Mouse (Mus musculus) cerebellum, adult 2 months (tissue): ENCODE measurements at regions not wholly inside any gene's neighbourhood (a gene's known extent, or its start where the extent isn't known, plus 50 kb on each side); places are given as distances from the start of the nearest gene placed in this dataset.

Experiments used
- DNase-seq, 2 experiments: peaks; one replicate each; pipeline ENCODE4 v3.0.0; 2021
- H3K27ac ChIP-seq: fragments of 200-500 bp; 2 replicates; pipeline ENCODE4 v1.5.1; 2012; ENCODE audit warnings: low read length, control low read depth, inconsistent platforms; ENCODE audit not compliant: insufficient read depth
- H3K27me3 ChIP-seq: fragments of 200-500 bp; 2 replicates; pipeline ENCODE4 v1.6.1; 2012; ENCODE audit warnings: inconsistent platforms, mild to moderate bottlenecking, low read length, moderate library complexity; ENCODE audit not compliant: control insufficient read depth, insufficient read depth
- H3K4me1 ChIP-seq: fragments of 200-500 bp; 2 replicates; pipeline ENCODE4 v1.6.1; 2011; ENCODE audit warnings: low read length; ENCODE audit not compliant: control insufficient read depth, insufficient read depth
- H3K4me3 ChIP-seq: fragments of 200-500 bp; replicated peaks from 2 replicates; pipeline ENCODE3; 2011; ENCODE audit warnings: mild to moderate bottlenecking, low read depth, low read length, control low read depth; ENCODE audit not compliant: insufficient read depth
- CTCF ChIP-seq: fragments of 200-500 bp; IDR thresholded peaks from 2 replicates; pipeline ENCODE4 v1.5.1; 2011; ENCODE audit warnings: low read depth, mild to moderate bottlenecking, control low read depth, low read length, moderate library complexity, borderline replicate concordance; ENCODE audit not compliant: insufficient read depth
- POLR2A ChIP-seq: fragments of 200-500 bp; IDR thresholded peaks from 2 replicates; pipeline ENCODE4 v1.6.1; 2011; ENCODE audit warnings: low read length, control low read depth, borderline replicate concordance; ENCODE audit not compliant: insufficient read depth
- WGBS: fragments of 180-500 bp; shearing (Covaris S2); methylation state at CpG from one replicate; pipeline ENCODE4 v1.1.7; 2018; 5-methylcytosine and 5-hydroxymethylcytosine counted together

DNA sequence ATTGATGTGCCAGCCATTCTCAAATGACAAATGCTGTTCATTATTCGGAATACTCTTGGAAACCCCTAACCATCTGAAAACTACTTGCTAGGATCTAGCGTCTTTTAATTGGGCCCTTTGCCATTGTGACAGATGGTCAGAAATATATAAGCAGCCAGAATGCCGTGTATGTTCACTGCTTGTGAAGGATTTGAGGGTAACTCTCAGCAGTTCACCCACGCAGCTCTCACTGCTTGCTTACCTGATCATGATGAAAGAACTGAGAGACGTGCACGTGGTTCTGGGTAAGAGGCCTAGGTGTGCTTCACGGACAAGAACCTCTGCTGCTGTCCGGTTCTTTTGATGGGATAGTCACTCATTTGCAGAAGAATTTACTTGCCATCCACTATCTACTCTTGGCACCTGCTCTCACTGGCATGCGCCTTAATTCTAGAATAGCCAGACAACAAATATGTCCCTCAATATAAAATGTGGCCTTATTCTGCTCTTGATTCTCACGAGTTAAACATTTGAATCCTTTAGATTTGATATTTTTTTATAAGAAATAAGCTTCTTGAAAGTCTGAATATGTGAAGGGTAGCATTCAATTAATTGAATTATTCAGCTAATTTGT, 328.1 kb downstream of the Ptprc start:
- DNase-seq = peak; percentile 53 to 79
- H3K27me3 ChIP-seq = no peaks in the 10 kb centered on the region
- WGBS = 21% methylated on average over 10 of the region's 10 CpGs
- no peak overlapping the region for H3K4me3 ChIP-seq
- TF ChIP-seq POLR2A = no peak
- no peak for TF ChIP-seq CTCF
- no peaks in the 10 kb centered on the region; the same call in 1 of the 2 replicates for H3K4me1 ChIP-seq
- H3K27ac ChIP-seq = no peak overlapping the region

DNA sequence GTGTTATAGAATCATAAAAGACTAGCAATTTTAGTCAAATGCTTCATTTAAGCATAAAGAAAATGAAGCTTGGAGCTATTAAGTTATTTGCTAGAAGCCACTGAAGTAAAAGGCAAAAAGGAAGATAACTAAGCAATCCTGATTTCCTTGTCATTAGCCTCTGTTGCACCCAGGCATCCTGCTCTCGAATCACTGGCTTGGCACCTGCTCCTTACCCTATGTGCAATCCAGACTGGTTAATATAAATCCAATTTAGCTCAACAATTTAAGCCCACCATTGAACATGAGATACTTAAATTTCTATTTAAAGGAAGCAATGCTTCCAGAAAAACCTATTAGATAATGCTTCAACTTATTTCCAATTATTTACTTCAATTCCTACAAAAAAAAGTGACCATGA, 328.7 kb downstream of the Ptprc start:
- Histone ChIP-seq H3K27me3 (no peaks in the 10 kb centered on the region), H3K4me1 (no peaks in the 10 kb centered on the region; the same call in 1 of the 2 replicates), H3K4me3 (no peak overlapping the region), H3K27ac (no peak overlapping the region)
- 7% methylated on average over 1 of the region's 1 CpGs for WGBS
- peak in 1 of 2 experiments; percentile 19 for DNase-seq
- TF ChIP-seq POLR2A (no peak), CTCF (no peak)

DNA sequence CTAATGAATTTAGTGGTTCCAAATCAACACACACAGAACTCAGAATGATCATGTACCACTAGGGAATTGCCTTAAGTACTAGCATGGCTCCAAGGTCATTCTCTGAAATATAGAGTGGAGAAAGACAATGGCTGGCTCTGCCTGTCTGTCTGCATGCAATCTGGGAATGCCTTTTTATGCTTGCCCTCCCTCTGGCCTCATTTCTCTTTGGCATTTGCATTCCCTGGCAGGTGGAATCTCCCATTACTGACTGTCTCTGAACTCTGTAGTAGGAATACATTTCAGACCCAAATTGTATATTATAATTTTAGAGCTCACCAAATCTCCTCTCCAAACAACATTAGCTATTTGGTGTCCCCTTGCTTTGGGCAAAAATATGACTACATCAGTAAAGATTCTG, 335.0 kb downstream of the Ptprc start:
- no peaks in the 10 kb centered on the region for H3K27me3 ChIP-seq
- peak in 1 of 2 experiments; percentile 47 for DNase-seq
- TF ChIP-seq CTCF (no peak), POLR2A (no peak)
- H3K27ac ChIP-seq = no peak overlapping the region
- no peak overlapping the region for H3K4me3 ChIP-seq
- no peaks in the 10 kb centered on the region; the same call in 1 of the 2 replicates for H3K4me1 ChIP-seq

DNA sequence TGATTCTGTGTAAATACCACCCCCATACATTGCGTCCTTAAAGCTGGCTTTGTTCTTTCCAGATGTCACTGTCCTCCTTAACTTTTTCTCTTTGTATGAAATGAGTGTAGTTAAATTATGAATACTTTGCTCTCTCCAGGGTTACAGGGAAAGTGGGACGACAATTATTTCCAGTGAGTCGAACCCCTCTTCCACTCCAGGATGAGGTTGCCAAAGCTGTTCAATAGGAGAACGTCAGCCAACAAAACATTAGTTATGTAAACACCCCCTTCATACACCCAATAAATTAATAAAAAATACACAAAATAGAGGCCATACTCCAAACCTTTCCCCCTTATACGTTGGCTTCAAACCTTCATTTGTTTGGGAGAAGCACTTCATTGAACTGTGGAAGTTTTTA, 335.8 kb downstream of the Ptprc start:
- TF ChIP-seq CTCF (no peak), POLR2A (no peak)
- WGBS = 60% methylated on average over 5 of the region's 5 CpGs
- no peak overlapping the region for H3K27ac ChIP-seq
- no peak overlapping the region for H3K4me3 ChIP-seq
- no peak for DNase-seq
- H3K4me1 ChIP-seq = no peaks in the 10 kb centered on the region; the same call in 1 of the 2 replicates
- H3K27me3 ChIP-seq = no peaks in the 10 kb centered on the region

DNA sequence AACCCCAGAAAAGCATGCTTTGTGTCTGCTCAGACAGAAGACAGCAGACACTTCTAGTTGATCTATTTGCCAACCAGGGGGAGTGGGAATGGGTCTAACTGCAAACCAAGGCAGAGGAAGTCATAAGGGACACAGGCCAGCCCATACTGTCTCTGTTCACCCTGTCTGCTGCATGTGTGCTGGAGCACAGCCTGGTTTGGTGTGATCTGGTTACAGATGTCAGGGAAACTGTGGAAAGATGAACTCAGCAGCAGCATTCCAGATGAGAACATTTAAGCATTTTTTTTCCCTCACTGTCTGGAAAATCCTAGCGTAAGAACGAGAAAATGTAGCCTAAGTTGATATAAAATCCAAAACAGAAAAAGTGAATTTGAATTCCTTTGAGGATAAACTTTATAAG, 336.2 kb downstream of the Ptprc start:
- 85% methylated on average over 2 of the region's 2 CpGs for WGBS
- DNase-seq = no peak
- Histone ChIP-seq H3K27me3 (no peaks in the 10 kb centered on the region), H3K4me3 (no peak overlapping the region), H3K27ac (no peak overlapping the region), H3K4me1 (no peaks in the 10 kb centered on the region; the same call in 1 of the 2 replicates)
- no peak for TF ChIP-seq CTCF
- TF ChIP-seq POLR2A = no peak

DNA sequence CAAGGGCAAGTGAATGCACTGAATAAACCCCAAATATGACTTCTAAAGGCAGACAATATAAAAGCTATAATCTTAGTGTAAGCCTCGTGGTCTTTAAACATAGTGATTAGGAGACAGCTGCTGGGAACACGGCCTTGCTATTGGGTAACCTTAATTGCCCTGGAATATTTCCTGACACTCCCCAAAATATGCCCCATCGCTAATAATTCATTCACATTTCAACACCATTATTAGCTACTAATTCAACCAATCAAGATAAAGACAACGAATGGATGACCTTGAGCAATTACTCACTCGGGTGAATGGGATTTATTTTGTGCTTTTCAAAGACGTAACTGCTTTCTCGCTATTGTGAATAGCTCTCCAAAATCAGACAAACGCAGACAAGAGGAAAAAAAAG, 337.2 kb downstream of the Ptprc start:
- Histone ChIP-seq H3K27me3 (no peaks in the 10 kb centered on the region), H3K4me1 (no peaks in the 10 kb centered on the region; the same call in 1 of the 2 replicates), H3K27ac (no peak overlapping the region), H3K4me3 (no peak overlapping the region)
- TF ChIP-seq CTCF = no peak
- no peak for TF ChIP-seq POLR2A
- 74% methylated on average over 8 of the region's 8 CpGs for WGBS
- DNase-seq = no peak

DNA sequence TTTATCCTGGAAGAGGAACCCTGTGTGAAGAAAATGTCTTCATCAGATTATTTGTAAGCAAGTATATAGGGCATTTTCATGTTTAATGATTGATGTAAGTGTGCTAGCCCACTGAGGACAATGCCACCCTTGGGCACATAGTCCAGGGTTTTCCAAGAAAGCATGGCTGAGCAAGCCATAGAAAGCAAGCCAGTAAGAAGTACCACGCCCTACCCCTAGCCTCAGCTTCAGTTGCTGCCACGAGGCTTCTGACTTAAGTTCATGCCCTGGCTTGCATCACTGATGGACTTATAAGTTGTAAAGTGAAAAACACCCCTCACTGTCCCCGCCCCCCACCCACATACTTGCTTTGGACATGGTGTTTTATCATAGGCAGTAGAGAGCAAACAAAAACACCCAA, 342.0 kb downstream of the Ptprc start:
- WGBS = 86% methylated on average over 3 of the region's 3 CpGs
- Histone ChIP-seq H3K27ac (no peak overlapping the region), H3K27me3 (no peaks in the 10 kb centered on the region), H3K4me1 (no peaks in the 10 kb centered on the region), H3K4me3 (no peak overlapping the region)
- DNase-seq = no peak
- TF ChIP-seq CTCF = no peak
- TF ChIP-seq POLR2A = no peak

DNA sequence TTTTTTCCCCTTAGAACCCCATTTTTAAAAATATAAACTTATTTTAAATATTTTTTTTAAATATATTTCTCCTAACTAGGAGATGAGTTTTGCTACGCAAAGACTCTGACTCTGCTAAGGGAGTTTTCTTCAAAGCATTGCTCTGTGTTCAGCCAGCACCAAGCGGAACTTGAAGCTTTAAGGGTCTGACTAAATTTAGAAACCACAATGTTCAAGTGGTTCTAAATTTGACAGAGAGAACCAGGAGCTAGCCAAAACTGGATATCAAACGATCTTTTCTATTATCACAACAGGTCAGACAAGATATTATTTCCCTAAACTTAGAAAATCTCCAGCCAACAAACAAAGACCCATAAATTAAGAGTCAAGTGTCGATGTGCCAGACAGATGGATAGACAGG, 344.2 kb downstream of the Ptprc start:
- TF ChIP-seq POLR2A = no peak
- Histone ChIP-seq H3K27me3 (no peaks in the 10 kb centered on the region), H3K4me1 (no peaks in the 10 kb centered on the region), H3K4me3 (no peak overlapping the region), H3K27ac (no peak overlapping the region)
- 66% methylated on average over 4 of the region's 4 CpGs for WGBS
- DNase-seq = no peak

DNA sequence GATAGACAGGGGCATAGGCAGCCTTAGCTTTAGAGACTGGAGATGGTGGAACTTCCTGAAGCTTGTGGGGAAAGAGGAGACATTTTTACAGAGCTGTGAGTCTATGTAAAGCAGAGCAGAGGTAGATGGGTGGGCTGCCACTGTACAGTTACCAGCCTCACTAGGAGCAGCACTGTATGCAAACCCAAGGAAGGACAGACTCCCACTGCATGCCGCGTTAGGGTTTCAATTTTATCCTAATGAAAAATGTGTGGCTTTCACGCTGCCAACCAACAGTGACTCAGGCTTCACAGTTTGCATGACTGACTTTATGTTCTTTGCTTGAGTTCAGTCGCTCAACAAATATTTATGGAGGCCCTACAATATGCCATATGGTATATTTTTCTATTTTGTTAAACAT, 348.1 kb downstream of the Ptprc start:
- Histone ChIP-seq H3K27ac (no peak overlapping the region), H3K4me1 (no peaks in the 10 kb centered on the region), H3K27me3 (no peaks in the 10 kb centered on the region), H3K4me3 (no peak overlapping the region)
- TF ChIP-seq POLR2A = no peak
- TF ChIP-seq CTCF = no peak
- WGBS = 80% methylated on average over 4 of the region's 4 CpGs
- no peak for DNase-seq
